Mouse (Mus musculus): Measurements from ENCODE around the gene Neurl3. TPM values are rescaled to one million over a fixed set of nuclear protein-coding genes. Genes with fewer than 3 reads are reported as not detected.

The Neurl3 gene
- polyA plus RNA-seq, 1 experiment, result 9.9 TPM

GRCm38 (mm10) chr1:36304764-36305163 is 30.3 kb upstream of the Neurl3 start:
- H3K36me3 ChIP-seq (ENCODE audit: control insufficient read depth, insufficient read depth, low read length), result no peaks in the 10 kb centered on the region
- no peak for DNase-seq
- H3K4me1 ChIP-seq (ENCODE audit: control insufficient read depth, insufficient read depth, low read length), result peaks cover 4% of the 10 kb centered on the region
- no peaks in the 10 kb centered on the region for H3K27me3 ChIP-seq (replicated peaks; ENCODE audit: control insufficient read depth, insufficient read depth, low read length)
- WGBS, result 57% methylated on average over 7 of the region's 7 CpGs
- H3K27ac ChIP-seq (ENCODE audit: insufficient read depth, low read depth, low read length), result no peak overlapping the region
- TF ChIP-seq POLR2A (IDR thresholded peaks at IDR 0.05; ENCODE audit: low read depth, low read length) (no peak), CTCF (conservative IDR thresholded peaks at IDR 0.05; ENCODE audit: insufficient read depth, insufficient read length, low read depth, low read length) (no peak)
- H3K4me3 ChIP-seq (ENCODE audit: insufficient read depth, low read depth, low read length), result no peak overlapping the region

GRCm38 (mm10) chr1:36303381-36304320 is 29.2 kb upstream of the Neurl3 start:
- TF ChIP-seq CTCF (conservative IDR thresholded peaks at IDR 0.05; ENCODE audit: insufficient read depth, insufficient read length, low read depth, low read length) (no peak), POLR2A (IDR thresholded peaks at IDR 0.05; ENCODE audit: low read depth, low read length) (no peak)
- Histone ChIP-seq H3K27ac (ENCODE audit: insufficient read depth, low read depth, low read length) (no peak overlapping the region), H3K36me3 (ENCODE audit: control insufficient read depth, insufficient read depth, low read length) (no peaks in the 10 kb centered on the region), H3K27me3 (replicated peaks; ENCODE audit: control insufficient read depth, insufficient read depth, low read length) (no peaks in the 10 kb centered on the region), H3K4me3 (ENCODE audit: insufficient read depth, low read depth, low read length) (peak overlapping the region; percentile 16), H3K4me1 (ENCODE audit: control insufficient read depth, insufficient read depth, low read length) (peaks cover 4% of the 10 kb centered on the region)
- peak; percentile 70 for DNase-seq
- WGBS, result 9% methylated on average over 30 of the region's 30 CpGs

GRCm38 (mm10) chr1:36302957-36303356 is 28.5 kb upstream of the Neurl3 start:
- no peak for DNase-seq
- Histone ChIP-seq H3K36me3 (ENCODE audit: control insufficient read depth, insufficient read depth, low read length) (no peaks in the 10 kb centered on the region), H3K4me1 (ENCODE audit: control insufficient read depth, insufficient read depth, low read length) (no peaks in the 10 kb centered on the region), H3K4me3 (ENCODE audit: insufficient read depth, low read depth, low read length) (peak overlapping the region; percentile 16; the same call in 1 of the 2 replicates), H3K27me3 (replicated peaks; ENCODE audit: control insufficient read depth, insufficient read depth, low read length) (no peaks in the 10 kb centered on the region), H3K27ac (ENCODE audit: insufficient read depth, low read depth, low read length) (no peak overlapping the region)
- TF ChIP-seq POLR2A (IDR thresholded peaks at IDR 0.05; ENCODE audit: low read depth, low read length), result no peak
- no peak for TF ChIP-seq CTCF (conservative IDR thresholded peaks at IDR 0.05; ENCODE audit: insufficient read depth, insufficient read length, low read depth, low read length)
- WGBS, result 14% methylated on average over 9 of the region's 9 CpGs

- TF ChIP-seq POLR2A (IDR thresholded peaks at IDR 0.05; ENCODE audit: low read depth, low read length) (no peak), CTCF (conservative IDR thresholded peaks at IDR 0.05; ENCODE audit: insufficient read depth, insufficient read length, low read depth, low read length) (no peak)
- no peaks in the 10 kb centered on the region for H3K27me3 ChIP-seq (replicated peaks; ENCODE audit: control insufficient read depth, insufficient read depth, low read length)
- H3K27ac ChIP-seq (ENCODE audit: insufficient read depth, low read depth, low read length), result no peak overlapping the region
- H3K4me1 ChIP-seq (ENCODE audit: control insufficient read depth, insufficient read depth, low read length), result no peaks in the 10 kb centered on the region
- no peaks in the 10 kb centered on the region for H3K36me3 ChIP-seq (ENCODE audit: control insufficient read depth, insufficient read depth, low read length)
- DNase-seq, result no peak
- H3K4me3 ChIP-seq (ENCODE audit: insufficient read depth, low read depth, low read length), result no peak overlapping the region
- 90% methylated on average over 8 of the region's 8 CpGs for WGBS
These were observed 27.8 kb upstream of the Neurl3 start for GRCm38 (mm10) chr1:36302273-36302672.

GRCm38 (mm10) chr1:36300486-36300885 is 26.0 kb upstream of the Neurl3 start:
- H3K4me1 ChIP-seq (ENCODE audit: control insufficient read depth, insufficient read depth, low read length), result no peaks in the 10 kb centered on the region
- WGBS, result 95% methylated on average over 6 of the region's 6 CpGs
- H3K27ac ChIP-seq (ENCODE audit: insufficient read depth, low read depth, low read length), result no peak overlapping the region
- TF ChIP-seq CTCF (conservative IDR thresholded peaks at IDR 0.05; ENCODE audit: insufficient read depth, insufficient read length, low read depth, low read length) (no peak), POLR2A (IDR thresholded peaks at IDR 0.05; ENCODE audit: low read depth, low read length) (no peak)
- H3K27me3 ChIP-seq (replicated peaks; ENCODE audit: control insufficient read depth, insufficient read depth, low read length), result no peaks in the 10 kb centered on the region
- no peak overlapping the region for H3K4me3 ChIP-seq (ENCODE audit: insufficient read depth, low read depth, low read length)
- H3K36me3 ChIP-seq (ENCODE audit: control insufficient read depth, insufficient read depth, low read length), result no peaks in the 10 kb centered on the region
- DNase-seq, result no peak

GRCm38 (mm10) chr1:36299676-36300075 is 25.2 kb upstream of the Neurl3 start:
- H3K27me3 ChIP-seq (replicated peaks; ENCODE audit: control insufficient read depth, insufficient read depth, low read length), result no peaks in the 10 kb centered on the region
- DNase-seq, result no peak
- H3K4me3 ChIP-seq (ENCODE audit: insufficient read depth, low read depth, low read length), result no peak overlapping the region
- H3K27ac ChIP-seq (ENCODE audit: insufficient read depth, low read depth, low read length), result no peak overlapping the region
- 67% methylated on average over 2 of the region's 2 CpGs for WGBS
- H3K4me1 ChIP-seq (ENCODE audit: control insufficient read depth, insufficient read depth, low read length), result no peaks in the 10 kb centered on the region
- H3K36me3 ChIP-seq (ENCODE audit: control insufficient read depth, insufficient read depth, low read length), result no peaks in the 10 kb centered on the region
- TF ChIP-seq CTCF (conservative IDR thresholded peaks at IDR 0.05; ENCODE audit: insufficient read depth, insufficient read length, low read depth, low read length) (no peak), POLR2A (IDR thresholded peaks at IDR 0.05; ENCODE audit: low read depth, low read length) (no peak)

- no peak for DNase-seq
- Histone ChIP-seq H3K4me3 (ENCODE audit: insufficient read depth, low read depth, low read length) (no peak overlapping the region), H3K27me3 (replicated peaks; ENCODE audit: control insufficient read depth, insufficient read depth, low read length) (no peaks in the 10 kb centered on the region), H3K36me3 (ENCODE audit: control insufficient read depth, insufficient read depth, low read length) (no peaks in the 10 kb centered on the region), H3K4me1 (ENCODE audit: control insufficient read depth, insufficient read depth, low read length) (no peaks in the 10 kb centered on the region), H3K27ac (ENCODE audit: insufficient read depth, low read depth, low read length) (no peak overlapping the region)
- TF ChIP-seq POLR2A (IDR thresholded peaks at IDR 0.05; ENCODE audit: low read depth, low read length), result no peak
- no peak for TF ChIP-seq CTCF (conservative IDR thresholded peaks at IDR 0.05; ENCODE audit: insufficient read depth, insufficient read length, low read depth, low read length)
- WGBS, result 47% methylated on average over 13 of the region's 13 CpGs
These were observed 24.6 kb upstream of the Neurl3 start for GRCm38 (mm10) chr1:36299126-36299525.
